Mouse (Mus musculus) hindbrain, embryonic 12.5 days (tissue): Measurements from ENCODE around the gene Slc25a33. TPM values are rescaled to one million over a fixed set of nuclear protein-coding genes. Genes with fewer than 3 reads are reported as not detected.
"Not testable (repeated sequence)": the region's sequence is repeated elsewhere in the genome, so short reads cannot be mapped to it uniquely, and the experiment has no call there.

Experiments used
- ATAC-seq: fragments of 200-750 bp; cut with Nextera tagmentation; 2 replicates; pipeline ENCODE4 v1.8.0; 2017; ENCODE audit warnings: moderate TSS enrichment; ENCODE audit not compliant: low FRiP score
- H3K27ac ChIP-seq: fragments of 300-500 bp; sonication (generic); 2 replicates; pipeline ENCODE4 v1.5.1; 2016; ENCODE audit warnings: mild to moderate bottlenecking
- H3K27me3 ChIP-seq: fragments of 300-500 bp; sonication (generic); 2 replicates; pipeline ENCODE4 v1.6.1; 2016; ENCODE audit warnings: mild to moderate bottlenecking
- H3K36me3 ChIP-seq: fragments of 300-500 bp; sonication (generic); 2 replicates; pipeline ENCODE4 v1.6.1; 2016; ENCODE audit warnings: mild to moderate bottlenecking
- H3K4me1 ChIP-seq: fragments of 300-500 bp; sonication (generic); 2 replicates; pipeline ENCODE4 v1.6.1; 2016
- H3K4me2 ChIP-seq: fragments of 300-500 bp; sonication (generic); replicated peaks from 2 replicates; pipeline ENCODE4 v1.6.1; 2016; ENCODE audit warnings: mild to moderate bottlenecking
- H3K4me3 ChIP-seq: fragments of 300-500 bp; sonication (generic); 2 replicates; pipeline ENCODE4 v1.5.1; 2016; ENCODE audit warnings: mild to moderate bottlenecking
- H3K9ac ChIP-seq: fragments of 300-500 bp; sonication (generic); 2 replicates; pipeline ENCODE4 v1.6.1; 2016; ENCODE audit warnings: mild to moderate bottlenecking, moderate library complexity
- H3K9me3 ChIP-seq: fragments of 300-500 bp; sonication (generic); replicated peaks from 2 replicates; pipeline ENCODE4 v1.6.1; 2016; ENCODE audit warnings: mild to moderate bottlenecking
- WGBS: fragments of 180-500 bp; shearing (Covaris S2); methylation state at CpG from one replicate; pipeline ENCODE4 v1.1.7; 2016; 5-methylcytosine and 5-hydroxymethylcytosine counted together
- polyA plus RNA-seq: library from polyadenylated mRNA; unstranded; fragments of >200 nt; fragmentation: Nextera tagmentation; extraction: Ambion mirVana; gene quantifications from 2 replicates; pipeline ENCODE4 v1.2.1, GENCODE M21; 2016

Gene Slc25a33
- polyA plus RNA-seq, 1 experiment from 2014 or later = 18.8 TPM

DNA sequence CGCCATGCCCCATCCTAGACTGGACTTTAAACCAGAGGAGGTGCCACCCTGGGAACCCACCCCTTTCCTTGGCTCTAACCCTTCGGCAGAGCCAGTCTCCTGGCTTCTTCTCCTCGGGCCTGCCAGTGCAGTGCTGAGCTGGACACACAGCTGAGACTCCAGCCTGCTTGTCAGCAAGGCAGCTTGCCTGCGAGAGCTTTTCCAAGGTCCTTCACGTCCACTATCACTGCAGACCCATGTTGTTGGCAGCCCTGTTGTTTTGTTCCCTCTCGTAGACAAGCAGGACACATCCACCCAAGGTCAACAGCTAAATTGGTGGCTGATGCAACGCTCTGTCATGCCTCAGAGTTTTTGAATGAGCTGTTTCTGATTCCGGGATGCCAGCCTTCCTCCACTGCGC, 3.0 kb upstream of the Slc25a33 start:
- 82% methylated on average over 9 of the region's 9 CpGs for WGBS

GRCm38 (mm10) chr4:149775760-149776362, 1.8 kb upstream of the Slc25a33 start:
- H3K4me2 ChIP-seq = no peak overlapping the region
- no peak for ATAC-seq
- WGBS = 39% methylated on average over 8 of the region's 8 CpGs
- peaks cover 9% of the 10 kb centered on the region; the same call in 1 of the 2 replicates for H3K27me3 ChIP-seq
- H3K36me3 ChIP-seq = no peaks in the 10 kb centered on the region
- no peak overlapping the region for H3K9ac ChIP-seq
- H3K4me1 ChIP-seq = peaks cover 22% of the 10 kb centered on the region
- no peak overlapping the region for H3K4me3 ChIP-seq
- H3K9me3 ChIP-seq = no peaks in the 10 kb centered on the region
- H3K27ac ChIP-seq = no peak overlapping the region

More for the DNA sequence above, 3.0 kb upstream of the Slc25a33 start:
- Histone ChIP-seq H3K4me2 (no peak overlapping the region), H3K4me3 (no peak overlapping the region), H3K9ac (no peak overlapping the region), H3K9me3 (no peaks in the 10 kb centered on the region), H3K27ac (no peak overlapping the region), H3K4me1 (peaks cover 22% of the 10 kb centered on the region), H3K27me3 (peaks cover 9% of the 10 kb centered on the region; the same call in 1 of the 2 replicates), H3K36me3 (no peaks in the 10 kb centered on the region)
- ATAC-seq = no peak

- Histone ChIP-seq H3K9me3 (no peaks in the 10 kb centered on the region), H3K27ac (no peak overlapping the region), H3K36me3 (no peaks in the 10 kb centered on the region), H3K9ac (no peak overlapping the region), H3K4me3 (no peak overlapping the region), H3K4me2 (no peak overlapping the region), H3K27me3 (peaks cover 9% of the 10 kb centered on the region; the same call in 1 of the 2 replicates), H3K4me1 (peaks cover 22% of the 10 kb centered on the region)
- 79% methylated on average over 7 of the region's 7 CpGs for WGBS
- no peak for ATAC-seq
Observed at GRCm38 (mm10) chr4:149775330-149775729, 1.3 kb upstream of the Slc25a33 start.

GRCm38 (mm10) chr4:149773408-149774093, 526 bp downstream of the Slc25a33 start:
- Histone ChIP-seq H3K36me3 (no peaks in the 10 kb centered on the region), H3K4me3 (peak overlapping the region; percentile 77), H3K9me3 (no peaks in the 10 kb centered on the region), H3K9ac (peak overlapping the region; percentile 88), H3K4me2 (peak overlapping the region; percentile 97), H3K4me1 (peaks cover 22% of the 10 kb centered on the region), H3K27me3 (peaks cover 9% of the 10 kb centered on the region; the same call in 1 of the 2 replicates), H3K27ac (peak overlapping the region; percentile 87)
- WGBS = 1% methylated on average over 62 of the region's 65 CpGs
- ATAC-seq = peak; percentile 76

GRCm38 (mm10) chr4:149772394-149772793, 1.7 kb downstream of the Slc25a33 start:
- peaks cover 9% of the 10 kb centered on the region; the same call in 1 of the 2 replicates for H3K27me3 ChIP-seq
- H3K9ac ChIP-seq = no peak overlapping the region
- no peak overlapping the region for H3K27ac ChIP-seq
- H3K9me3 ChIP-seq = no peaks in the 10 kb centered on the region
- H3K36me3 ChIP-seq = no peaks in the 10 kb centered on the region
- no peak for ATAC-seq
- WGBS = 19% methylated on average over 2 of the region's 2 CpGs
- no peak overlapping the region for H3K4me3 ChIP-seq
- peak overlapping the region; percentile 22; the same call in 1 of the 2 replicates for H3K4me2 ChIP-seq
- H3K4me1 ChIP-seq = peaks cover 22% of the 10 kb centered on the region

DNA sequence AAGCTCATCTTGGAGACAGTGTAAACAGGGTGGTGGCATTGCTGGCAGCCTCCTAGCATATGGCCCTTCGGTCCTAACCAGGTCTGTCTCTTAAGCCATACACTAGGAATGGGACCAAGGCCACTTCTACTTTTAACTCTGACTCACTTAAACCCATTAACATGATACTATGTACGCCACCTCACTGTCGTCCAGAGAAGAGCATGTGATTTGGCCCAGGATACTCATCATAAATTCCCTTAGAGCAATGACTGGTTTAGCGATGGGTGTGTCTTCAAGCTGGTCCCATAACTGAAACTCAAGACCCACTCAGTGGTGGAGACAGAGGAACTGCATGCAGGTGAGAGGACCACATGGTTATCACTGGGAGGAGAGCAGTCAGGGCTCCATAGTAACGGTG, 8.9 kb downstream of the Slc25a33 start:
- Histone ChIP-seq H3K9me3 (no peaks in the 10 kb centered on the region), H3K4me2 (no peak overlapping the region), H3K4me3 (no peak overlapping the region), H3K27ac (no peak overlapping the region), H3K27me3 (no peaks in the 10 kb centered on the region), H3K4me1 (no peaks in the 10 kb centered on the region), H3K9ac (no peak overlapping the region), H3K36me3 (peaks cover 6% of the 10 kb centered on the region)
- WGBS = 96% methylated on average over 5 of the region's 5 CpGs
- ATAC-seq = no peak

DNA sequence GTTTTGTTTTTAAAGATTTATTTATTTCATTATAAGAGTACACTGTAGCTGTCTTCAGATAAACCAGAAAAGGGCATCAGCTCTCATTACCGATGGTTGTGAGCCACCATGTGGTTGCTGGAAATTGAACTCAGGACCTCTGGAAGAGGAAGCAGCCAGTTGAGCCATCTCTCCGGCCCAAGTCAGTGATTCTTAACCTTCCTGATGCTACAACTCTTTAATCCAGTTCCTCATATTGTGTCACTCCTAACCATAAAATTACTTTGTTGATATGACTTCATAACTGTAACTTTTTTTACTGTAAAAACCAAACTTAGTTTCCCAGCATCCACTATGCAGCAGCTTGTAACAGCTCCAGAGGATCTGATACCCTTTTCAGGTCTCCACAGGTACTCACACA, 10.7 kb downstream of the Slc25a33 start:
- H3K4me2 ChIP-seq = no peak overlapping the region
- no peak for ATAC-seq
- H3K4me1 ChIP-seq = no peaks in the 10 kb centered on the region
- no peak overlapping the region for H3K4me3 ChIP-seq
- no peaks in the 10 kb centered on the region for H3K27me3 ChIP-seq
- no peak overlapping the region for H3K27ac ChIP-seq
- peaks cover 10% of the 10 kb centered on the region for H3K36me3 ChIP-seq
- 96% methylated on average over 2 of the region's 2 CpGs for WGBS
- no peaks in the 10 kb centered on the region for H3K9me3 ChIP-seq
- H3K9ac ChIP-seq = no peak overlapping the region

GRCm38 (mm10) chr4:149759517-149759916, 14.6 kb downstream of the Slc25a33 start:
- ATAC-seq = no peak
- H3K4me3 ChIP-seq = no peak overlapping the region
- H3K9ac ChIP-seq = no peak overlapping the region
- H3K27me3 ChIP-seq = no peaks in the 10 kb centered on the region
- no peak overlapping the region for H3K4me2 ChIP-seq
- H3K36me3 ChIP-seq = peaks cover 16% of the 10 kb centered on the region
- H3K9me3 ChIP-seq = no peaks in the 10 kb centered on the region
- 62% methylated on average over 5 of the region's 5 CpGs for WGBS
- no peaks in the 10 kb centered on the region for H3K4me1 ChIP-seq
- no peak overlapping the region for H3K27ac ChIP-seq

DNA sequence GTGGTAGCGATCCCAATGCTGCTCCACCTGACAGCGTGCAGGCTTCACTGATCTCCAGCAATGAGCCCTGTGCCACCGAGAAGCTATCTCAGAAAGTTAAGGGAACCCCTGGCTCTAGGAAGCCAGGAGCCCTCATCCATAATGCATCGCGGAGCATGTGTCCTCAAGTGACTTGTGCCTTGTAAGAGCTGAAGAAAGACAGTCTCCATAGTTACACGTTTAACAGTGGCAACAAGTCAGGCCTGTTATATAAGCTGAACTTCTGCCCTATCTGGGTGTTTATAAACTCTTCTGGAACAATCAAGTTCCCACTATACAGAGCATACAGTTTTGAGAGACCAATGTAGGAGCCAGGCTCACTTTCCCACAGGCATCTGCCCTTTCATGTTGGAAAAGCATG, 15.7 kb downstream of the Slc25a33 start:
- H3K4me3 ChIP-seq = no peak overlapping the region
- H3K36me3 ChIP-seq = peaks cover 22% of the 10 kb centered on the region
- H3K27ac ChIP-seq = no peak overlapping the region
- H3K9ac ChIP-seq = no peak overlapping the region
- no peaks in the 10 kb centered on the region for H3K4me1 ChIP-seq
- WGBS = 70% methylated on average over 6 of the region's 6 CpGs
- no peaks in the 10 kb centered on the region for H3K9me3 ChIP-seq
- no peak overlapping the region for H3K4me2 ChIP-seq
- no peaks in the 10 kb centered on the region for H3K27me3 ChIP-seq
- no peak for ATAC-seq

- H3K4me2 ChIP-seq, H3K27me3 ChIP-seq, H3K9ac ChIP-seq, H3K9me3 ChIP-seq, H3K4me1 ChIP-seq, H3K27ac ChIP-seq, ATAC-seq, H3K4me3 ChIP-seq: not testable (repeated sequence)
- 91% methylated on average over 7 of the region's 7 CpGs for WGBS
- peaks cover 17% of the 10 kb centered on the region; the same call in 1 of the 2 replicates for H3K36me3 ChIP-seq
Observed at GRCm38 (mm10) chr4:149756546-149756945, 17.5 kb downstream of the Slc25a33 start.

GRCm38 (mm10) chr4:149752836-149753235, 21.2 kb downstream of the Slc25a33 start:
- no peak for ATAC-seq
- 73% methylated on average over 3 of the region's 3 CpGs for WGBS
- Histone ChIP-seq H3K27me3 (no peaks in the 10 kb centered on the region), H3K36me3 (peaks cover 22% of the 10 kb centered on the region), H3K4me1 (peaks cover 13% of the 10 kb centered on the region), H3K4me2 (no peak overlapping the region), H3K9ac (no peak overlapping the region), H3K4me3 (no peak overlapping the region), H3K9me3 (no peaks in the 10 kb centered on the region), H3K27ac (no peak overlapping the region)

GRCm38 (mm10) chr4:149752124-149752799, 21.8 kb downstream of the Slc25a33 start:
- H3K9ac ChIP-seq = peak overlapping the region; percentile 49; the same call in 1 of the 2 replicates
- H3K4me1 ChIP-seq = peaks cover 13% of the 10 kb centered on the region
- no peaks in the 10 kb centered on the region for H3K9me3 ChIP-seq
- peaks cover 22% of the 10 kb centered on the region for H3K36me3 ChIP-seq
- peak overlapping the region; percentile 37; the same call in 1 of the 2 replicates for H3K27ac ChIP-seq
- 0 out of 2 replicates have a peak overlapping the region, but pooled peaks have one; percentile 11 for H3K4me2 ChIP-seq
- 23% methylated on average over 17 of the region's 17 CpGs for WGBS
- H3K27me3 ChIP-seq = no peaks in the 10 kb centered on the region
- peak; percentile 69; the same call in 1 of the 2 replicates for ATAC-seq
- no peak overlapping the region for H3K4me3 ChIP-seq
